Mouse (Mus musculus): ENCODE results near the gene Slc27a2.

DNA sequence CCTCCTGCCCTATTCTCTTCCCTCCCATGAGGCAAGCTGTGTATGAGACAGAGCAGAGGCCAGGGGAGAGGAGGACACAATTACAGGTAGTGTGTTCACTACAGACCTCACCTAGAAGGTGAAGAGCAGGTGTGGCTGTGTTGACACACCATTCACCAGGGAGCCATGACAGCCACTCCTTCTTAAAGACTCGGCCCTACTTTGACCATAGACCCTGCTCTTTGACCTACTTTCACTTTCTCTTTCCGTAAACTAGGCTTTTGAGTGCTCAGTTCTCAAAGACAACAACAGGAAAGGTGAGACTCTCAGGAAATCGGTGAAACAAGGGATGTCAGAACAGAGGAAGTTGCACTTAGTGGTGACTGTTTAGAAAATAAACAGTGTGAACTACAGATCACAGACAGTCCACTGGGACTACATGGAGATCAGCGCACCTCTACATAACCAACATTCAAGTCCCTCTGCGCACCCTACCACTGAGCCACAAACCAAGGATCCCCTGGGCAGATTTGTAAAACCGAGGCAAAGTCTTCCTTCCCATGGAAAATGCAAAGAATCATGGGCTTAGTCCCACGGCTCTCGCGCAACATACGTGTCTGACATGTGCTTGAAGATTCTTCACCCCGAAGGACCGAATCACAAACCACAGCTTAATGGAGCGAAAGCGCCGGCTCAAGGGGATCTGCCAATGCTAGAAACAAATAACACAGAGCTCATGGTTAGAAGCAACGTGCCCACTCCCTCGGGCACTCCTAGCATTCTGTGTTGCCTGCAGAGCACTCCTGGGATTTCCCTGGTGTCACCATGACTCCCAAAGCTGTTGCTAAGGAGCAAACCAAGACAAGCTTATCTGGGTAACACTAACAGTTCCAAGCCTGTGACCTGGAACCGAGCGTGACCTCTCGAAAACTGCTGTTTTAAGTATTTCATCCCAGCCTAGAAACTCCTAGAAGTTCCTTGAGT, 45.4 kb downstream of the Slc27a2 start:
- TF ChIP-seq CTCF (IDR thresholded peaks at IDR 0.05; ENCODE audit: control insufficient read depth, insufficient read depth, insufficient read length) (no peak), MAX (IDR thresholded peaks at IDR 0.05) (no peak), MYOG (IDR thresholded peaks at IDR 0.05; ENCODE audit: control insufficient read depth, extremely low read depth, insufficient read length) (no peak), USF1 (IDR thresholded peaks at IDR 0.05; ENCODE audit: low read depth) (no peak), MYOD1 (IDR thresholded peaks at IDR 0.05; ENCODE audit: control insufficient read depth, insufficient read length, low read depth) (no peak), FOSL1 (IDR thresholded peaks at IDR 0.05; ENCODE audit: insufficient read depth, low read length, poor library complexity, severe bottlenecking) (no peak)

Data from C2C12 (cell line).